Mouse (Mus musculus): ENCODE measurements around the gene Cnot3.

- TF ChIP-seq CTCF (IDR thresholded peaks at IDR 0.05; ENCODE audit: extremely low read depth, insufficient read length, insufficient replicate concordance, low read depth, low read length), result no peak
- no peak for TF ChIP-seq POLR2A (IDR thresholded peaks at IDR 0.05; ENCODE audit: low read depth, low read length)
These were observed 758 bp upstream of the Cnot3 start for GRCm38 (mm10) chr7:3644348-3644671.

All from small intestine, adult 2 months (tissue).